Mouse (Mus musculus) spleen, adult 2 months (tissue): ENCODE results near the gene Abca7.

Source experiments
- CTCF ChIP-seq: fragments of 200-500 bp; IDR thresholded peaks from 2 replicates; pipeline ENCODE4 v1.5.1; 2011; ENCODE audit warnings: mild to moderate bottlenecking, inconsistent platforms; ENCODE audit not compliant: insufficient read depth, insufficient read length, insufficient replicate concordance; ENCODE audit errors: extremely low read depth
- POLR2A ChIP-seq: fragments of 200-500 bp; IDR thresholded peaks from 2 replicates; pipeline ENCODE4 v1.6.1; 2011; ENCODE audit warnings: low read depth, low read length, inconsistent platforms

- no peak for TF ChIP-seq POLR2A
- no peak for TF ChIP-seq CTCF
Observed at GRCm38 (mm10) chr10:79979401-79980155, 16.7 kb upstream of the Abca7 start.
